Mouse (Mus musculus) frontal cortex, postnatal 14 days (tissue): ENCODE measurements around the gene Sestd1.

Experiments
- DNase-seq, 2 experiments: peaks; one replicate each; pipeline ENCODE4 v3.0.0; 2022; ENCODE audit warnings: low spot score in 2 of 2

Sestd1 gene

DNA sequence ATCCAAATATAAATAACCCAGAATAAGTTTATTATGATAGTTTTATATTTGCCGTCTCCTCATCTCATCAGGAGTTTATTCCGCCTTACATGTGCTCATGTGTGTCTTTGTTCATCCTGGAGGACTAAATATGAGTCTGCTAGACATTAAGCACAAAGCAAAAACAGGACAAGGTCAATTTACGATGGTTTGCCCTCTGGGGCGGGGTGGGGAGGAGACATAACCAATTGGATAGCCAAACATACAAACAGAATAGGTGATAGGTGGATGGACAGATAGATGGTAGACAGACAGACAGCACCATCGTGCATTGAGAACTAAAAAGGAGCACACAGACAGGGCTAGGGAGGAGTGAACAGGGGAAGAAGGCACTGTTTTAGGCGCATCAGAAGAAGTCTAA lies 106.6 kb downstream of the Sestd1 start:
- DNase-seq: no peak

DNA sequence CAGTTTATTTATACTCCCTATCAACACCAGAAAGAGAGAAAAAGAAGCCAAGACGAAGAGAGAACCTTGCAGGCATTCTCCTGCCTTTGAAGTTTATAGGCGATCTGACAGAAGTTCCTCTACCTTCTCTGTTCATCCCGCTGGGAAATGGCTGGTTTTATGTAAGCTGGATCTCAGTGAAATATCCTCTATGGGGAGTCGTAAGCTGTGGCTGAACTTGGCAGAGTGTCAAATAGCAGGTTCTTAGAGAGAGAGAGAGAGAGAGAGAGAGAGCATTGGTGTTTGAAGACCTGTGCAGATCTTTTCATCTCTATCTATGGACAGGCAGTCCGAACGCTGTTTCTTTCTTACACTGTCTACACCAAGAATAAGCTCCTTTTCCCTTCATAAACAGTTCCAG lies 107.0 kb downstream of the Sestd1 start:
- DNase-seq: no peak

DNA sequence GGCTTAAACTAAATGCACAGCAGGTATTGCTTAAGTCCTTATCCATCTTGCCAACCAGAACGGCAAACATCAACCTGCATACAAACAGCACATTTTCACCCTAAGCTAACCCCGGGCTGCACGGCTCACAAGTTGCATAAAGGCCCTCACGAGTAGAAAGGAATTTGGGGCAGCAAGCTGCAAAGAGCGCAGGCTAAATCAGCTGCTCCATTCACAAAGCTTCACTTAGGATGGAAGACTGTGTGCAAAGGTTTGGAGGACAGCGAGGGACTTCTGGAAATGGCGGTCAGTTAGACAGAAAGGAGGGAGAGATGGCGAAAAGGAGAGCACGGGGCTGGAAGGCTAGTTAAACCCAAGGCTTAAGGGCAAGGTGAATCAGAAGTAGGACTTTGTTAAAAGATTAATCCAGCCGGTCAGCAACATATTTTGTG lies 108.1 kb downstream of the Sestd1 start:
- no peak for DNase-seq

DNA sequence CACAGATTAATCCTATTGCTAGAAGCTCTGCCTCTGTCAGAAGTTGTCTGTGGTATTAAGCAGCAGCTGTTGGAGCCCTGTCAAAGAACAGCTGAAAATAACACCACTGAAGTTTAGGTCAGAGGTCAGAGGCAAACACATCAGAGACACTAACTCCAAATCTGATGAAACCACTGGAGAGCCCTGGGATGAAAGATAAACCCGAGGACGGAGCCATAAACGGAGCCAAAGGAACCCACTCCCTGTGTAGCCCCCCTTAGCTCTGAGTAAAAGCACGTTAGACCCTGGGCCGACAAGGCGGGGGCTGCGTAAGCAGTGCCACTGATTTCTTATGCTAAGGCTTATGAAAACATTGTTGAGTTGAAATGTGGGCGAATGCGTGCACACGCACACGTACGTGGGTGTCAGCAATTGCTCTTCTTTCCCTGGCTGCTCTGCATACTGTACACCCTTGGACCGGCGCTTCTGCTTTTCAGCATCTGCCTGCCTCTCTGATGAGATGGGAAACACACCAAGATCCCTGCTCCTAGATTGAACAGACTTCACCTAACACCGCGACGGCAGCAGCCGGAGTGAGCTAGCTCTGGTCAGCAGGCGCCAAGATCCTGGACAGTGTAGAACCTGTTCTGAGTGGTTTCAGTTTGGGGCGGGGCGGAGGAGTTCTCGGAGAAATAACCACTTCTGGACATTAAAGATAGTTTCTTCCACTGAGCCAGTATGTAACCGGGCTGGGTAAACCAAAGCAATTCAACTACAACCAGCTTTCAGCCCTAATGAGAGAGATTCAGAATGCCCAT lies 108.8 kb downstream of the Sestd1 start:
- no peak for DNase-seq

DNA sequence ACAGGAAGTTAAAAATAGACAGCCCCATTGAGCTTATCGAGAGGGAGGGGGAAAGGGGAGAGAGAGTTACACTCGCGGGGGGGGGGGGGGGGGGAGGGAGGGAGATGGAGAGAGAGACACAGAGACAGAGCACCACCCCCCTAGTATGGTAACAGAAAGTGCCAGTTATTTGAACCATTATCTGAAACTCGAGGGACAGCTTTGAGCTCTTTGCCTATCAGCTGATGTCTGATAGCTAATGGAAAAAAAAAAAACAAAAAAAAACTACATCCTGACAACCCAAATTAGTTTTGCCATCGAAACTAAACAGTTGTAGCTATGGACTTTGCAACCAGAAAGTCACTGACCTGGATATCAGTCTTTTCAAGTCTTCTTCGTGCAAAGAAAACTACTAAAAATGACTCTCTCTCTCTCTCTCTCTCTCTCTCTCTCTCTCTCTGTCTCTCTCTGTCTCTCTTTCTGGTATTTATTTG lies 109.7 kb downstream of the Sestd1 start, which contains the start of gene Ccdc141:
Gene Ccdc141, minus strand, starts transcription at position 4 of the 473 bp plus-strand sequence.
- DNase-seq: no peak

DNA sequence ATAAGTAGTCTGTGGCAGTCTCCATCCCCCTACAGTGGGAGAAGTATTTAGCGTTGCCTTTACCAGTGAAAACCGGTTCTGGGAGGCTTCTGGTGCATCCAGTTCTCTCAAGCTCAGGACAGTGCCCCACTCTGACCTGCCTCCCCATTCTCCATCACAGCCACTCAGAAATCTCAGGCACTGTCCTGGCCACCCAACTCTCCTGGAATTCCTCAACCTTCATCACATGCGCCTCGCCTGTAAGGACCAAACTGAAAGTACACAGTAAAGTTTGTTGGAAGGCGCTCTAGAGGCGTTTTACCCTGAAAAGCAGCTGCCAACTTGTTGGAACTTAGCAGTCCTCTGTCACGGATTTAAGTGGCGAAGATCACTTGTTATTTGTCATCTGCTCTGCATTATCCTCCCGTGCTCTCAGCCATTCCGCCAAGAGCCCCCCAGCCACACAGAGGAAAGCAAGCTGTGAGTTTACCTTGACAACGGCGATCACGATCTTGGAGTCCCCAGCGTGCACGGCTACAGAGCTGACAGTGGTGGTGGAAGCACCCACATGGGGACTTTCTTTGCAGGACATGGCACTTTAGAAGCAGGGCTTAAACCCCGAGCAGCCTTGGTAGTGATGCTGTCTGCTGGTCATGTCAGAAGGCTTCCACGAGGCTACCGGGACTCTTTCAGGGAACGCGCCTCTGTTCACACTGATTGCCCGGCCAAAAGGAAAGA lies 110.3 kb downstream of the Sestd1 start:
- DNase-seq: no peak

DNA sequence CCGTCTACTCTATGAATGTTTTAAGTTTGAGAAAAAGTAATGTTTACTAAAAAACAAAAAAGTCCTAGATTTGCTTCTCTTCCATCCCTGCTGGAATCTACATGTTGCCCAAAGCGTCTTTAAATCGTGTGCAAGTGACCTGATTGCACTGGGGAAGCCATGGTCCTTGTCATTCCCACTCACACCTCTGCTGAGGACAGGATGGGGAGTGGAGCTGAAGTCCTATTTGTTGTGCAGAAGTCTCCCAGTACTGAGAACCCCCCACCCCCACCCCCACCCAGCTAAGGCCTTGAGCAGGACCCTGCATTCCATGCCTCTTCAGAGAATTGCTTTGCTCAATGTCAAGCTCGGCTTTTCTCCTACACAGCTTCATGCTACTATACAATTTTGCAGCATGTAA lies 111.2 kb downstream of the Sestd1 start:
- no peak for DNase-seq

DNA sequence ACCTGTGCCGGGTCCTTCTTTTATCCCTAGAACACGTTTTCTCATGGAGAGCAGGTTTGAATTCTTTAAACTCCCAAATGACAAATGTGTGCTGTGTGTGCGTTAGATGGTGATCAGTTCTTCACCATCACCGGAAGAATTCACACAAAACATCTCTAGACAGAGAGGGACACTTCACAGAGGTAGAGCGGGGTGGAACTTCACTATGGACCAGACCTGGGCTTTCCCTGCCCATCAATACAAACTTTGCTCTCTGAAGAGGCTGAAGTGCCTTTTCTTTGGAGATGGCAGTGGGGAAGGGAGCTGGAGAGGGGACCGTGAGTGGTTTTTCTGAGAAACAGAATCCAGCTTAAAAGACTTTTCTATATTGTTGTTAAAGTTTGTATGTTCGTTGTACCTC lies 111.6 kb downstream of the Sestd1 start:
- DNase-seq: no peak

DNA sequence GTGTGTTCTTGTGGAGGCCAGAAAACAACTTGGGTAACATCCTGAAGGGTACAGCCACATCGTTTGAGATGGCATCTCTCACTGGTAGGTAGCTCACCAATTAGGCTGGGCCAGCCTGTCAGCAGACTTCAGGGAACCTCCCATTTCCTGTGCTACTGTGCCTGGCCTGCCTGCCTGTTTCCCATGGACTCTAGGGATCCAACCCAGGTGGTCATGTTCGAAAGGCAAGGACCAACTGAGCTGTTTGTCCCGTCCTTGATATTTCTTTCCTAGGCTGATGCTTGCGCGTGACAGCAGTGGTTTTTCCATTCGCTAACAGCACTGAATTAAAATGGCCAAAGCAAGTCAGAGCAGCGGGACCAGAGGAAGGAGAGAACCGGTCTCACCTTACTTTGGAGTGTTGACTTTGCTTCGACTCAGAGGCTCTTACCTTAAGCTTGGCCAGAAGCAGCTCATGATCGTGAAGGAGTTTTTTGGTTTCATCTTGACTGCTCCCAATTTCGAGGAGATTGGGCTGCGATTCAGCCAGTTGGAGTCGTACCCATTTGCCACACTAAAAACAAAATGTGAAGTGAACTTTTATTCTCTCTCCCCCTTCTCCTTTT lies 112.2 kb downstream of the Sestd1 start:
- DNase-seq: no peak

DNA sequence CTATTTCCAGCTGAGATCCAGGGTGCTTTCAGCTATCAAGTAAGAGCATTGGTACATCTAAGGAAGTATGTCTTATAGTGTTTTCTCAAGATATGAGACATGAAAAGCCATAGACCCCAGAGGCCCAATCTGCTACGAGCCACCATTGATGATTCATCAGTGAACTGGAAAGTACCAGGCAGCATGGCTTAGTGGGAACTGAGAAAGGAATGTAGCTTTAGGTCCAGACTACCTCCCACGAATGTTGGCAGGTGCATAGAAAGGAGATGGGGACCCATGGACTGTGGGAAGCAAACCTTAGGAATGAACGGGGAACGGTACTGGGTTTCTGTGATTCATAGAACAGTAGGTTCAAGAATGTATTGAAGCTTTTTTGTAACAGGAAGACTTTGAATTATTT lies 114.0 kb downstream of the Sestd1 start:
- no peak for DNase-seq

DNA sequence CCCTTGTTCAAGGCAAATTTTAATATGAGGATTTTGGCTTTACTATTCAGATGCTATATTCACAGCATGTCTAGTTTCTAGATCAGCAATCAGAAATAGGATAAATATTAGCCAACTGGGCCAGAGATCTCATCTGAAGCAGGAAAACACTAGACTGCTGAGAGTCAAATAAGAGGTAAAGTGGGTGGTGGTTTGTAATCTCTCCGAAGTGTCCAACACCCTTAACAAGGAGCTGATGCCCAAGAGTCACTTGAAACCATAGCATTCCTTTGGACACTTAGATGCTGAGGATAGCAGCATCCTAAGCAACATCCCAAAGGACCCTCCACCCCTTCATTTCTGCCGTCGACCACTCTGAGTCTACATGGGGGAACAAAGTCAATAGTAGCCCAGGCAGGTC lies 115.7 kb downstream of the Sestd1 start:
- no peak for DNase-seq

DNA sequence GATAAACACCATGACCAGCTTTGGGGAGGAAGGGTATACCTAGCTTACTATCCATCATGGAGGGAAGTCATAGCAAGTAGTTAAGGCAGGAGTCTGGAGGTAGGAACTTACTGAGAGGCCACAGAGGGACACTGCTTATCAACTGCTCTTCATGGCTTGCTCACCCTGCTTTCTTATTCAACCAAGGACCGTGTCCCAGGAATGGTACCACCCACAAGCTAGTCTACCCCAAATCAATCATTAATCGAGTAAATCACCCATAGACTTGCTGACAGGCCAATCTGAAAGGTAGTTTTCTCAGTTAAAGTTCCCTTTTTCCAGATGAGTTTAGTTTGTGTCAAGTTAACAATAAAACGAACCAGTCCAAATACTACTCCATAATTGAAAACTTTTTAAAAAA lies 117.0 kb downstream of the Sestd1 start:
- DNase-seq: no peak

DNA sequence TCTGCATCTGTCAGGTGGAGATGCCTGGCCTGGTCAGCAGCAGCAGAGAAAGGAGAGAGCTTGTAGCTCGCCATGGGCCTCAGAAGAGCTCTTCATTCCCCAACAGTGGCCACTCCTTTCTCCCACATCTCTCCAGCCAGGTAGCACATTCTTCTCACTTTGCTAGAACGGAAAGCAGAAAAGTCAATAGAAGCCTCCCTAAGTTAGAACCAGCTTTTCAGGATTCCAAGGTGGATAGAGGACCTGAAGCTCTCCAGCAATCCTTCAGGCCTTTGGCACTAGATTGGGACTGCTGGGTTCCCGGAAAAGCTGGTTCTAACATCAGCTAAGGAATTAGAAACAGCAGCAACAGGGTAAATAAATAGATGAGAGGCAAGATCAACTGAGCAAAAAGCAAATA lies 118.3 kb downstream of the Sestd1 start:
- DNase-seq: no peak

DNA sequence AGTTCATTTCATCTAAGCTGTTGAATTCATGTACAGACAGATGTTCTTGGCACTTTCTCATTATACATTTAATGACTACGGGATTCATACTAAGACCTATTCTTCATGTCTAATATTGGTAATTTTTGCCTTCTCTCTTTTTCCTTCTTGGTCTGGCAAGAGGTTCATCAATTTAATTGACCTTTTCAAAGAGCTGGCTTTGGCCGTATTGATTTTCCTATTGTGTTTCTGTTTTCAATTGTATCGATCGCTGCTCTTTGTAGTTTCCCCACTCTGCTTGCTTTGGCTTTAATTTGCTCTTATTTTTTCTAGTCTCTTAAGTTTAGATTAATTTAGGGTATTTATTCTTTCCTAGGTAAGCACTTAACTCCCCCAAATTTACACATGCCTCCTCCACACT lies 122.8 kb downstream of the Sestd1 start:
- DNase-seq: no peak

DNA sequence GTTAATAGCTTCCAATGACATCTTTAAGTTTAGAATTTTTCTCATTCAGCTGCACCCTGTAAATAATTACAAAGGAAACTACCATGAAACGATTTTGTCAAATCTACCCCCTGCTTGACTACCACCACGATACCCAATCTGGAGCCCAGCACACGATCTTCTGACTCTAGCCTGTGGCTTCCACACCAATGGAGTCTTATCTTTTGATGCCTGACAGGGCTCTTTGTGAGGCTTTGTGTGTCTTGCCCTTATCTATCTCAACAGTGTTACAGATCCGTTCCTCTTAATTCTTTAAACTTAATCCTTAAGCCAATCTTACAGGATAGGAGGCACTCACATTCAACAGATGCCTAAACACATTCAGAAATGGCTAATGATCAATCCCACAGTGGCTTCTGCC lies 126.3 kb downstream of the Sestd1 start:
- DNase-seq: no peak

DNA sequence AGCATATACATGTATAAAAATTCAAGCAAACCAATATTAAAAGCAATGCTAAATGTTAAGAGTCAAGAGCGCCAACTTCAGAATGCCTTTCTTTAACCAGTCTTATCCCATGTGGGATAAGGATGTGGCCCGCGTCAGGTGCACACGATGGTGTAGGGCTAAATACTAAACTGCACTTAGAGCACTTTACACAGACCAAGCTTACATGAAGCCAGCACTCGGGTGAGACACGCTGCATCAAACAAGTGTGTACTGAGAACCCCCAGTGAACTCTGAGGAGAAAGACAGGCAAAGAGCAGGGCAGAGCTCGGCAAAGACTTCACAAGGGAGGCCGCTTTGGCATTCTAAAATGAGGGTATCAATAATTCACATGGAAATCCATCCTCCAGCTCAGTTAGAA lies 129.1 kb downstream of the Sestd1 start:
- no peak for DNase-seq

DNA sequence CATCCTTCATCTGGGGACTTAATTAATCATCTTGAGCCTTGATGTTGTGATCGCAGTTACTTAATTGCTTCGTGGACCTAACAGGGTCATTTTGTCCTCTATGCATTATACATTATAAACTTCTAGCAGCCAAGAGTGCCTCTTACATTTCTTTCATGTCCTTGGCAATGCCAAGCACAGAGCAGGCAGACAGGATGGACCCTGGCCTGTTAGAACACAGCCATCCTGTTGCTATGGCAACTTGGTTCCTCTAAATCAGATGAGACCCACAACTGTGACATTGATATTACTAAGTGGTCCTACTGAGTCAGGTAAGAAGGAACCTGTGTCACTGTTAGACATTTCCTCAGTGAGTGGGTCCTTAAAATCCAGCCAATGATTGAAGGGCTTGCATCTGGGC lies 130.8 kb downstream of the Sestd1 start:
- no peak for DNase-seq

DNA sequence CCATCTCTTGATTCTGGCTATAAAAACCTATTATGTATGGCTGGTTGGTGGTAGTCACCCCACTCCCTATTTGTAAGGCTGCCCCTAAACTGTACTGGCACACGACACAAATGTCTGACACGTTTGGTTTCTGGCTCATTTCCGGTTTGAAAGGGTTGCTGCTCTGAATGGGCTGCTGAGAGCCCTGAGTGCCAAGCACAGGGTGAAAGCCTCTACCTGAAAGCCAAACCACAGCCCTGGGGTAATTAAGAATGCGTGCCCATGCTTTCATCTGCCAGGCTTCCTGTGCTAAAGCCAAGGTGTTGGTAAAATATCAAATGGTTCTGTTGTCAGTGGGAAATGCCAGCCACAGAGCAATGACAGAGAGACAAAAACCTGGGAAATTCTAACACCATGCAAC lies 132.2 kb downstream of the Sestd1 start:
- DNase-seq: no peak

DNA sequence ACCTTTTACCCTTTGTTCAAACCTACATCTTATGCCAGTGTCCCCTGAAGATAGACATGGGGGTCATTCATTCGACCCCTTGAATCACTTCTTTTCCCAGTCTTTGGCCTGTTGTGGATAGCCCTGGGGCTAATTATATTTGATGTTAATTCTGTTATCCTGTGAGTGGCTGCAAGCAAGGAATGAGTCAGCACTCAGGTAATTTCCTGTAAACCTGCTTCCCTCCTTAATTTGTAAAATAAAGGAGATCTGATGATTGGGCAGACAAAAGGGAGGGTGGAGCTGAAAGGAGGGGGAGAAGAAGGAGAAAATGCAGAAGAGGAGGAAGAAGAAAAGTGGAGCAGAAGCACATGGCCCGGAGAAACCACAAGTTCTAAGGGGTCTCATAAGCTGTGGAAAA lies 133.4 kb downstream of the Sestd1 start:
- DNase-seq: no peak

DNA sequence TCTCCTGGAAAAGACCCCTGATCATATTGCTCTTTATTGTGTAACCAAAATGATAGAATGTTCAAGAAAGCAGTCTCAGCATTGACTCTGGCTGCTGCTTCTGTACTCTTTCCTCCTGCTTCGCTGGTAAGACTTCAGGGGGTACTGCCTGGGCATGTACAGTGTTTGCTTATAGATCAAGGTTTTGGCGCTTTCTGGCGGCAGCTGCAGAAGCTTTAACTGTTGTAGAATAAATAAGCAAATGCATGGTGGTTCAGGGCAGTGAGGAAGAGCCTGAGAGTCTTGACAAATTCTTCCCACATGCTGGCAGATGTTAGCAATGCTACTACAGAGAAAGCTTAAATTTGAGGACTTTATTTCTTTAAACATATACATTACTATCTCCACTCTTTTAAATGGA lies 134.1 kb downstream of the Sestd1 start:
- DNase-seq: no peak

DNA sequence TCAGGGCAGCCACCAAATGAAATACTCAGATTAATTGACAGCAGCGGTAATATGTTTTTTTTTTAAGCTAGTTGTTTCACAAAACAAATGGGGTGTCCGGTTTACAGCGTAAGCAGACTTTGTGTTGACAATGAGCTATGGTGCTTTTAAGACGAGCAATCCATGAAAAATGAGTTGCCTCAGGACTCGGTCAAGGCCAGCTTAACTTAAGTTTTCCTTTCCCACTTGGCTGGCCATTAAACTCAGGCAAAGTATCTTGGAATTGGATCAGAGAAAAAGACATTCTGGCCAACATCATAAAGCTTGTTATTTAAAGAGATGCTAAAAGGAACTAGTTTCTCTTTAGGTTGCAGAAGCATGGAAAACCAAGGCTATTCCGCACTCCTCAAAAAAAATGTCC lies 136.9 kb downstream of the Sestd1 start:
- no peak for DNase-seq

DNA sequence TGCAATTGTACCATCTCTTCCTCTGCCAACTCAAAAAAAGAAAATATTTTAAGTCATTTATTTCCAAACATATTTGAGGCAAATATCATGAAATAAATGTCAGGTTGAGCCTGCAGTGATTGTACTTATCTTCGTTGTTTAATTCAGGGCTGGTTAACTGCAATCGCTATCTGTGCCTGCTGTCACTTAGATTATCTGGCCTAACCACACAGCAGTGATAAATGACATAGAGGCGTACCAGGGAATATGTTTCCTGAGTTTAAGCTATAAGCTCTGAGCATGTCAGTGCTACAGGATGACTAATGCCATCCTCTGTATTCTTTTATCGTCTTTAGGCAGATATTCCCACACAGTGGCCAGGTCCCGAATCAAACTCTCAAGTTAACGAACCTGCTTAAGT lies 141.5 kb downstream of the Sestd1 start:
- DNase-seq: no peak

DNA sequence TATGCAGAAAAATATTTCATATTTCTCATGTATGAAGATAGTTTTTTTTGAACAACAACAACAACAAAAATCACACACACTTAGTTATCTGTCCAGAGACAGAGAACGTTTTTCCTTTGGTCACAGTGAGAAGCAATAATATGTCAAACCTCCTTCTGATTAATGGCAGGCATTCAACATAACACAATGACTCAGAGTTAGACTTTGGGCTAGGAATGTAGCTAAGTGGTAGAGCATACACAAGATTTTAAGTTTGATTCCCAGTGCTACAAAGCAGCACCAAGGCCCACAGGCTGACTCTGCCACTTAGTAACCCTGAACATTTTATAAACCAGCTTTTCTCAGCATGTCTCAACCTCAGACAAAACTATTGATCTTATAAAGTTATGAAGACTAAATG lies 145.5 kb downstream of the Sestd1 start:
- no peak for DNase-seq
